Mouse (Mus musculus) MEL (cell line): ENCODE results near the gene 9130008F23Rik. TPM values are rescaled to one million over a fixed set of nuclear protein-coding genes. Genes with fewer than 3 reads are reported as not detected.

Experiments used
- DNase-seq: peaks from one replicate; pipeline ENCODE4 v3.0.0; 2011; ENCODE audit warnings: low read depth, low spot score
- H3K27ac ChIP-seq: 2 replicates; pipeline ENCODE4 v1.5.1; 2012; ENCODE audit warnings: low read depth, mild to moderate bottlenecking, control low read depth, low read length, moderate library complexity; ENCODE audit not compliant: control insufficient read depth
- H3K27me3 ChIP-seq, 2 experiments: fragments of 150-350 bp in 1 of 2; sonication (generic) in 1 of 2; 2 replicates each; pipeline ENCODE4 v1.6.1; 2012; ENCODE audit warnings: low read length in 2 of 2, mild to moderate bottlenecking in 2 of 2, improper control_type of control experiment in 1 of 2, moderate library complexity in 1 of 2; ENCODE audit not compliant: insufficient read depth in 2 of 2, control insufficient read depth in 1 of 2
- H3K36me3 ChIP-seq, 2 experiments: 2 replicates each; pipeline ENCODE4 v1.6.1; 2012 to 2014; ENCODE audit warnings: low read length in 2 of 2, improper control_type of control experiment in 1 of 2, inconsistent platforms in 1 of 2, mild to moderate bottlenecking in 1 of 2; ENCODE audit not compliant: insufficient read depth in 2 of 2, control insufficient read depth in 1 of 2
- H3K4me1 ChIP-seq, 2 experiments: fragments of 150-350 bp in 1 of 2; sonication (generic) in 1 of 2; 2 replicates each; pipeline ENCODE4 v1.6.1; 2012; ENCODE audit warnings: low read length in 2 of 2, improper control_type of control experiment in 1 of 2, mild to moderate bottlenecking in 1 of 2; ENCODE audit not compliant: insufficient read depth in 2 of 2, control insufficient read depth in 1 of 2
- H3K4me3 ChIP-seq, 2 experiments: fragments of 150-350 bp in 1 of 2; sonication (generic) in 1 of 2; 2 replicates each; pipeline ENCODE4 v1.5.1; 2012; ENCODE audit warnings: low read depth in 2 of 2, low read length in 2 of 2, mild to moderate bottlenecking in 2 of 2, moderate library complexity in 2 of 2, control low read depth in 1 of 2, improper control_type of control experiment in 1 of 2; ENCODE audit not compliant: control insufficient read depth in 1 of 2, insufficient read depth in 1 of 2
- H3K79me2 ChIP-seq: 2 replicates; pipeline ENCODE4 v1.6.1; 2012; ENCODE audit warnings: mild to moderate bottlenecking, low read length, moderate library complexity; ENCODE audit not compliant: control insufficient read depth, poor library complexity, insufficient read depth
- H3K9ac ChIP-seq: 2 replicates; pipeline ENCODE4 v1.6.1; 2012; ENCODE audit warnings: low read depth, mild to moderate bottlenecking, control low read depth, low read length, moderate library complexity; ENCODE audit not compliant: control insufficient read depth, poor library complexity, severe bottlenecking
- H3K9me3 ChIP-seq: fragments of 150-350 bp; sonication (generic); replicated peaks from 2 replicates; pipeline ENCODE4 v1.6.1; 2012; ENCODE audit warnings: mild to moderate bottlenecking, low read length, improper control_type of control experiment, moderate library complexity; ENCODE audit not compliant: insufficient read depth
- BHLHE40 ChIP-seq: IDR thresholded peaks from 2 replicates; pipeline ENCODE4 v1.6.1; 2012; ENCODE audit warnings: low read depth, mild to moderate bottlenecking, inconsistent platforms, low read length, improper control_type of control experiment, borderline replicate concordance
- CHD1 ChIP-seq: IDR thresholded peaks from 2 replicates; pipeline ENCODE4 v1.6.1; 2012; ENCODE audit warnings: low read depth, mild to moderate bottlenecking, inconsistent platforms, low read length, improper control_type of control experiment
- CHD2 ChIP-seq: IDR thresholded peaks from 2 replicates; pipeline ENCODE4 v1.6.1; 2011; ENCODE audit warnings: low read length, improper control_type of control experiment
- CTCF ChIP-seq, 3 experiments: IDR thresholded peaks in 2 of 3; conservative IDR thresholded peaks in 1 of 3; 2 replicates each; pipeline ENCODE4 v1.5.1; 2011 to 2012; ENCODE audit warnings: low read length in 3 of 3, low read depth in 2 of 3, mild to moderate bottlenecking in 2 of 3, improper control_type of control experiment in 1 of 3, inconsistent platforms in 1 of 3, mixed read lengths in 1 of 3, moderate library complexity in 1 of 3; ENCODE audit not compliant: control insufficient read depth in 1 of 3, insufficient read depth in 1 of 3, poor library complexity in 1 of 3, severe bottlenecking in 1 of 3
- ELF1 ChIP-seq: IDR thresholded peaks from 2 replicates; pipeline ENCODE4 v1.6.1; 2014; ENCODE audit warnings: low read depth, mild to moderate bottlenecking, inconsistent platforms, low read length, improper control_type of control experiment, moderate library complexity
- EP300 ChIP-seq, 2 experiments: IDR thresholded peaks; 2 replicates each; pipeline ENCODE4 v1.6.1; 2011; ENCODE audit warnings: improper control_type of control experiment in 2 of 2, low read length in 2 of 2, low read depth in 1 of 2, mild to moderate bottlenecking in 1 of 2
- ETS1 ChIP-seq: IDR thresholded peaks from 2 replicates; pipeline ENCODE4 v1.6.1; 2012; ENCODE audit warnings: low read depth, mild to moderate bottlenecking, inconsistent platforms, low read length, improper control_type of control experiment, moderate library complexity
- GABPA ChIP-seq: IDR thresholded peaks from 2 replicates; pipeline ENCODE4 v1.6.1; 2012; ENCODE audit warnings: low read depth, mild to moderate bottlenecking, inconsistent platforms, low read length, improper control_type of control experiment, moderate library complexity
- GATA1 ChIP-seq: IDR thresholded peaks from 2 replicates; pipeline ENCODE4 v1.6.1; 2011; ENCODE audit warnings: low read depth, low read length, improper control_type of control experiment
- HCFC1 ChIP-seq: IDR thresholded peaks from 2 replicates; pipeline ENCODE4 v1.6.1; 2012; ENCODE audit warnings: low read depth, mild to moderate bottlenecking, inconsistent platforms, low read length, improper control_type of control experiment, moderate library complexity
- KAT2A ChIP-seq: conservative IDR thresholded peaks from 2 replicates; pipeline ENCODE4 v1.6.1; 2012; ENCODE audit warnings: low read depth, low read length, improper control_type of control experiment, inconsistent platforms
- MAFK ChIP-seq: IDR thresholded peaks from 2 replicates; pipeline ENCODE4 v1.6.1; 2011; ENCODE audit warnings: low read depth, mild to moderate bottlenecking, low read length, improper control_type of control experiment, borderline replicate concordance
- MAX ChIP-seq: IDR thresholded peaks from 2 replicates; pipeline ENCODE4 v1.6.1; 2011; ENCODE audit warnings: low read length, improper control_type of control experiment
- MAZ ChIP-seq: IDR thresholded peaks from 2 replicates; pipeline ENCODE4 v1.6.1; 2012; ENCODE audit warnings: low read depth, mild to moderate bottlenecking, inconsistent platforms, low read length, improper control_type of control experiment
- MEF2A ChIP-seq: IDR thresholded peaks from 2 replicates; pipeline ENCODE4 v1.6.1; 2014; ENCODE audit warnings: low read depth, mild to moderate bottlenecking, inconsistent platforms, low read length, improper control_type of control experiment; ENCODE audit not compliant: poor library complexity, insufficient replicate concordance, severe bottlenecking; ENCODE audit errors: extremely low read depth
- MXI1 ChIP-seq: IDR thresholded peaks from 2 replicates; pipeline ENCODE4 v1.6.1; 2011; ENCODE audit warnings: mild to moderate bottlenecking, low read depth, low read length, improper control_type of control experiment
- MYB ChIP-seq: IDR thresholded peaks from 2 replicates; pipeline ENCODE4 v1.6.1; 2011; ENCODE audit warnings: mild to moderate bottlenecking, low read depth, low read length, improper control_type of control experiment
- MYC ChIP-seq: IDR thresholded peaks from 2 replicates; pipeline ENCODE4 v1.6.1; 2011; ENCODE audit warnings: low read depth, mild to moderate bottlenecking, low read length, improper control_type of control experiment, moderate library complexity
- NELFE ChIP-seq: IDR thresholded peaks from 2 replicates; pipeline ENCODE4 v1.6.1; 2011; ENCODE audit warnings: low read depth, low read length, improper control_type of control experiment
- NRF1 ChIP-seq: IDR thresholded peaks from 2 replicates; pipeline ENCODE4 v1.6.1; 2014; ENCODE audit warnings: low read depth, mild to moderate bottlenecking, inconsistent platforms, low read length, improper control_type of control experiment, moderate library complexity; ENCODE audit not compliant: poor library complexity, insufficient read depth, severe bottlenecking
- POLR2A ChIP-seq, 2 experiments: IDR thresholded peaks; 2 replicates each; pipeline ENCODE4 v1.6.1; 2011 to 2012; ENCODE audit warnings: low read length in 2 of 2, mild to moderate bottlenecking in 2 of 2, control low read depth in 1 of 2, improper control_type of control experiment in 1 of 2, low read depth in 1 of 2, moderate library complexity in 1 of 2; ENCODE audit not compliant: control insufficient read depth in 1 of 2, insufficient read depth in 1 of 2, poor library complexity in 1 of 2
- POLR2AphosphoS2 ChIP-seq: IDR thresholded peaks from 2 replicates; pipeline ENCODE4 v1.6.1; 2011; ENCODE audit warnings: low read length, improper control_type of control experiment
- POLR2AphosphoS5 ChIP-seq: IDR thresholded peaks from 2 replicates; pipeline ENCODE4 v1.6.1; 2012; ENCODE audit warnings: low read depth, borderline replicate concordance, mild to moderate bottlenecking, inconsistent platforms, low read length, moderate library complexity, mixed read lengths
- RAD21 ChIP-seq: IDR thresholded peaks from 2 replicates; pipeline ENCODE4 v1.6.1; 2011; ENCODE audit warnings: mild to moderate bottlenecking, low read depth, low read length, improper control_type of control experiment
- RCOR1 ChIP-seq: IDR thresholded peaks from 2 replicates; pipeline ENCODE4 v1.6.1; 2012; ENCODE audit warnings: low read depth, mild to moderate bottlenecking, inconsistent platforms, low read length, improper control_type of control experiment
- SIN3A ChIP-seq: IDR thresholded peaks from 2 replicates; pipeline ENCODE4 v1.6.1; 2012; ENCODE audit warnings: low read length, improper control_type of control experiment, inconsistent platforms
- SMC3 ChIP-seq: IDR thresholded peaks from 2 replicates; pipeline ENCODE4 v1.6.1; 2011; ENCODE audit warnings: low read depth, low read length, improper control_type of control experiment
- TAL1 ChIP-seq: IDR thresholded peaks from 2 replicates; pipeline ENCODE4 v1.6.1; 2012; ENCODE audit warnings: mild to moderate bottlenecking, inconsistent platforms, low read length, moderate library complexity, mixed read lengths
- TBP ChIP-seq: IDR thresholded peaks from 2 replicates; pipeline ENCODE4 v1.8.0; 2011; ENCODE audit warnings: low read depth, low read length, improper control_type of control experiment
- TCF12 ChIP-seq: IDR thresholded peaks from 2 replicates; pipeline ENCODE4 v1.6.1; 2014; ENCODE audit warnings: low read depth, mild to moderate bottlenecking, inconsistent platforms, low read length, improper control_type of control experiment, moderate library complexity
- UBTF ChIP-seq: IDR thresholded peaks from 2 replicates; pipeline ENCODE4 v1.6.1; 2012; ENCODE audit warnings: low read depth, mild to moderate bottlenecking, inconsistent platforms, low read length, improper control_type of control experiment, moderate library complexity, borderline replicate concordance; ENCODE audit not compliant: insufficient read depth
- USF1 ChIP-seq: IDR thresholded peaks from 2 replicates; pipeline ENCODE4 v1.6.1; 2014; ENCODE audit warnings: low read depth, mild to moderate bottlenecking, inconsistent platforms, low read length, improper control_type of control experiment, moderate library complexity
- ZC3H11A ChIP-seq: IDR thresholded peaks from 2 replicates; pipeline ENCODE4 v1.6.1; 2012; ENCODE audit warnings: low read depth, mild to moderate bottlenecking, inconsistent platforms, low read length, improper control_type of control experiment
- ZKSCAN1 ChIP-seq: IDR thresholded peaks from 2 replicates; pipeline ENCODE4 v1.6.1; 2012; ENCODE audit warnings: low read depth, mild to moderate bottlenecking, inconsistent platforms, low read length, improper control_type of control experiment, moderate library complexity
- ZMIZ1 ChIP-seq: IDR thresholded peaks from 2 replicates; pipeline ENCODE4 v1.6.1; 2012; ENCODE audit warnings: low read depth, mild to moderate bottlenecking, inconsistent platforms, low read length, improper control_type of control experiment, moderate library complexity
- ZNF384 ChIP-seq: IDR thresholded peaks from 2 replicates; pipeline ENCODE4 v1.6.1; 2012; ENCODE audit warnings: low read depth, mild to moderate bottlenecking, inconsistent platforms, low read length, improper control_type of control experiment
- polyA plus RNA-seq, 2 experiments: library from polyadenylated mRNA; stranded (reverse) in 1 of 2; unstranded in 1 of 2; fragments of >175 nt in 1 of 2; fragments of >200 nt in 1 of 2; gene quantifications; 2 replicates each; pipeline versions ENCODE4 v1.2.1 to v1.2.4; 2012; ENCODE audit warnings: low replicate concordance in 2 of 2, low read depth in 1 of 2; ENCODE audit not compliant: insufficient read length in 2 of 2, insufficient read depth in 1 of 2, missing spikeins in 1 of 2
- total RNA-seq: library from RNA; depleted of rRNA; stranded (reverse); fragments of 300-350 nt; gene quantifications from 2 replicates; pipeline ENCODE4 v1.2.3, GENCODE M21; 2012

The 9130008F23Rik gene
- total and polyA plus RNA-seq, 3 experiments = 1.1 to 1.3 TPM; not detected in 1

DNA sequence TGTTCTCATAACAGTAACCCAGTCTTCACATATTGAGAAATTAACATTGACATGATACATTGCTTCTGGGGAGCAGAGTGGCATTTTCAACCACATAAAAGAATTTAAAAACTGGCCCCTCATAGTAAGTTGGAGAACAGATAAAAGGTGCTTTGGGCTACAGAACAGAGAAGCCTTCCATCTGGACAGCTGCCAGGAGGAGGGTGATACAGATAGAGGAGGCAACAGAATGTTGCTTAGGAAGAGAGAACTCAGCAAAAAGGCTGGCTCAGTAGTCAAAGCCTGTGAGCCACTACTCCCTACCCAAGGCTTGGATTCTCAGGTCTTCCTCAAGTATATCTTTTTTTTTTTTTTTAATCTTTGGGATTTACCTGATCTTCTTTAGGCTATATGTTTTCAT lies 25.3 kb downstream of the 9130008F23Rik start:
- Histone ChIP-seq H3K9me3 (no peaks in the 10 kb centered on the region), H3K4me3 (no peak overlapping the region), H3K27ac (no peak overlapping the region)

DNA sequence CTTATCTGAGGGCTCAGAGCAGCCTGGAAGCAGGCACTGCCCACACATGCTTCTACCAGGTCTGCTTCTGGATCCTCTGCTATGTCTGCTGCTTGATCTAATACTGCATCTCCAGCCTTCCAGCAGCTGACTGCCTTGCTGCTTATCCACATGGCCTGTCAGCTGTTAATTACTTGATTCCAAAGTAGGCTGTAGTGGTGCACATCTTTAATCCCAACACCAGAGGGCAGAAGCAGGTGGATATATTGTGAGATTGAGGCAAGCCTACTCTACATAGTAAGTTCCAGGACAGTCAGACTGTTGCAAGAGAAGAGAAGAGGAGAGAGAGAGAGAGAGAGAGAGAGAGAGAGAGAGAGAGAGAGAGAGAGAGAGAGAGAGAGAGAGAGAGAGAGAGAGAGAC lies 43.1 kb downstream of the 9130008F23Rik start:
- Histone ChIP-seq H3K4me3 (no peak overlapping the region), H3K36me3 (peaks cover 0 to 2% of the 10 kb centered on the region in 2 experiments; a peak in 1 of 4 replicates), H3K79me2 (no peaks in the 10 kb centered on the region), H3K9ac (no peak overlapping the region), H3K27ac (no peak overlapping the region), H3K27me3 (no peaks in the 10 kb centered on the region), H3K9me3 (no peaks in the 10 kb centered on the region), H3K4me1 (no peaks in the 10 kb centered on the region; a peak in 1 of 4 replicates)
- DNase-seq = peak; percentile 70
- TF ChIP-seq CHD2 (no peak), POLR2AphosphoS2 (no peak), BHLHE40 (no peak), ETS1 (peak; percentile 40; the same call in 1 of the 2 replicates), NRF1 (no peak), ZMIZ1 (no peak), MXI1 (0 out of 2 replicates have a peak, but pooled peaks have one; percentile 18), ELF1 (no peak), RAD21 (peak; percentile 76), MYC (no peak), EP300 (IDR thresholded peaks at IDR 0.05; ENCODE audit: low read depth in 1 of 2, low read length in 2 of 2) (no peak), SMC3 (peak; percentile 97), TAL1 (no peak), CTCF (IDR thresholded peaks at IDR 0.05 in 2 of 3, conservative IDR thresholded peaks at IDR 0.05 in 1 of 3; ENCODE audit: control insufficient read depth in 1 of 3, insufficient read depth in 1 of 3, low read depth in 2 of 3, low read length in 3 of 3, poor library complexity in 1 of 3, severe bottlenecking in 1 of 3) (peak in 2 of 3 experiments; percentile 40 to 82; a peak in 4 of 6 replicates), POLR2AphosphoS5 (no peak), CHD1 (no peak), UBTF (no peak)

More for the DNA sequence above, 25.3 kb downstream of the 9130008F23Rik start:
- Histone ChIP-seq H3K4me1 (no peaks in the 10 kb centered on the region; a peak in 1 of 4 replicates), H3K79me2 (no peaks in the 10 kb centered on the region), H3K9ac (no peak overlapping the region), H3K27me3 (no peaks in the 10 kb centered on the region), H3K36me3 (peaks cover 0 to 7% of the 10 kb centered on the region in 2 experiments; a peak in 2 of 4 replicates)
- DNase-seq = peak; percentile 87
- no peak for TF ChIP-seq GABPA
- no peak; the same call in 1 of the 2 replicates for TF ChIP-seq RAD21
- peak; percentile 59 for TF ChIP-seq RCOR1
- no peak for TF ChIP-seq TAL1
- TF ChIP-seq MAZ = no peak
- no peak for TF ChIP-seq CHD1
- no peak for TF ChIP-seq ZMIZ1
- no peak for TF ChIP-seq MYB
- TF ChIP-seq MYC = no peak
- no peak for TF ChIP-seq POLR2A (IDR thresholded peaks at IDR 0.05; ENCODE audit: control insufficient read depth in 1 of 2, insufficient read depth in 1 of 2, low read depth in 1 of 2, low read length in 2 of 2, poor library complexity in 1 of 2)
- peak; percentile 26; the same call in 1 of the 2 replicates for TF ChIP-seq TBP
- TF ChIP-seq SIN3A = 0 out of 2 replicates have a peak, but pooled peaks have one; percentile 26
- TF ChIP-seq HCFC1 = no peak
- TF ChIP-seq MAFK = 0 out of 2 replicates have a peak, but pooled peaks have one; percentile 22
- no peak for TF ChIP-seq NRF1
- TF ChIP-seq UBTF = no peak
- peak; percentile 55; the same call in 1 of the 2 replicates for TF ChIP-seq ETS1
- TF ChIP-seq MAX = no peak
- peak; percentile 18; the same call in 1 of the 2 replicates for TF ChIP-seq SMC3
- TF ChIP-seq ZC3H11A = no peak
- no peak for TF ChIP-seq POLR2AphosphoS5
- no peak for TF ChIP-seq MEF2A
- TF ChIP-seq NELFE = no peak
- TF ChIP-seq GATA1 = peak; percentile 51; the same call in 1 of the 2 replicates
- 0 out of 2 replicates have a peak, but pooled peaks have one; percentile 42 for TF ChIP-seq TCF12
- TF ChIP-seq MXI1 = no peak
- no peak for TF ChIP-seq ZKSCAN1
- TF ChIP-seq KAT2A = no peak
- no peak for TF ChIP-seq POLR2AphosphoS2
- TF ChIP-seq BHLHE40 = no peak
- TF ChIP-seq CTCF (IDR thresholded peaks at IDR 0.05 in 2 of 3, conservative IDR thresholded peaks at IDR 0.05 in 1 of 3; ENCODE audit: control insufficient read depth in 1 of 3, insufficient read depth in 1 of 3, low read depth in 2 of 3, low read length in 3 of 3, poor library complexity in 1 of 3, severe bottlenecking in 1 of 3) = no peak
- no peak for TF ChIP-seq ZNF384
- TF ChIP-seq USF1 = no peak
- TF ChIP-seq EP300 (IDR thresholded peaks at IDR 0.05; ENCODE audit: low read depth in 1 of 2, low read length in 2 of 2) = 0 out of 4 replicates have a peak, but pooled peaks have one; percentile 23 to 33
